Mouse (Mus musculus) liver, embryonic 11.5 days (tissue): ENCODE results near the gene Slfn8. TPM values are rescaled to one million over a fixed set of nuclear protein-coding genes. Genes with fewer than 3 reads are reported as not detected.
"Not testable (repeated sequence)": the region's sequence is repeated elsewhere in the genome, so short reads cannot be mapped to it uniquely, and the experiment has no call there.

Experiments used
- ATAC-seq: fragments of 200-750 bp; cut with Nextera tagmentation; replicated peaks from 2 replicates; pipeline ENCODE4 v1.8.0; 2017; ENCODE audit warnings: moderate number of reproducible peaks, mild to moderate bottlenecking, moderate TSS enrichment, moderate library complexity; ENCODE audit not compliant: low FRiP score
- DNase-seq: peaks from one replicate; pipeline ENCODE4 v3.0.0-alpha.2; 2017; ENCODE audit warnings: low spot score
- H3K27ac ChIP-seq: fragments of 300-500 bp; sonication (generic); 2 replicates; pipeline ENCODE4 v1.5.1; 2014; ENCODE audit warnings: mild to moderate bottlenecking, low read depth, low read length, control low read depth
- H3K27me3 ChIP-seq: fragments of 300-500 bp; sonication (generic); replicated peaks from 2 replicates; pipeline ENCODE4 v1.6.1; 2014; ENCODE audit warnings: low read length, mixed read lengths; ENCODE audit not compliant: control insufficient read depth, insufficient read depth
- H3K36me3 ChIP-seq: fragments of 300-500 bp; sonication (generic); 2 replicates; pipeline ENCODE4 v1.6.1; 2014; ENCODE audit warnings: mild to moderate bottlenecking, low read length, moderate library complexity, mixed read lengths; ENCODE audit not compliant: control insufficient read depth, insufficient read depth
- H3K4me1 ChIP-seq: fragments of 300-500 bp; sonication (generic); replicated peaks from 2 replicates; pipeline ENCODE4 v1.6.1; 2014; ENCODE audit warnings: low read length, mixed read lengths; ENCODE audit not compliant: control insufficient read depth, insufficient read depth
- H3K4me2 ChIP-seq: fragments of 300-500 bp; sonication (generic); 2 replicates; pipeline ENCODE4 v1.6.1; 2014; ENCODE audit warnings: mild to moderate bottlenecking, control low read depth, moderate library complexity
- H3K4me3 ChIP-seq: fragments of 300-500 bp; sonication (generic); 2 replicates; pipeline ENCODE4 v1.5.1; 2014; ENCODE audit warnings: low read depth, low read length, control low read depth
- H3K9ac ChIP-seq: fragments of 300-500 bp; sonication (generic); 2 replicates; pipeline ENCODE4 v1.6.1; 2014; ENCODE audit warnings: low read depth, low read length, control low read depth
- H3K9me3 ChIP-seq: fragments of 300-500 bp; sonication (generic); 2 replicates; pipeline ENCODE4 v1.6.1; 2016; ENCODE audit warnings: low read length, inconsistent platforms, mixed read lengths; ENCODE audit not compliant: control insufficient read depth
- WGBS: fragments of 180-500 bp; shearing (Covaris S2); extraction: QIAGEN DNeasy Blood & Tissue Kit; methylation state at CpG from one replicate; pipeline ENCODE4 v1.1.7; 2014; 5-methylcytosine and 5-hydroxymethylcytosine counted together
- polyA plus RNA-seq: library from polyadenylated mRNA; unstranded; fragments of >200 nt; fragmentation: Nextera tagmentation; extraction: Ambion mirVana; gene quantifications from 2 replicates; pipeline ENCODE4 v1.2.1, GENCODE M21; 2014

Slfn8 gene
- polyA plus RNA-seq, 1 experiment from 2014 or later: 0.18 TPM

- ATAC-seq: no peak
- Histone ChIP-seq H3K9ac (no peak overlapping the region), H3K4me1 (no peaks in the 10 kb centered on the region), H3K27me3 (no peaks in the 10 kb centered on the region), H3K36me3 (no peaks in the 10 kb centered on the region), H3K4me3 (no peak overlapping the region), H3K4me2 (no peak overlapping the region), H3K9me3 (no peaks in the 10 kb centered on the region), H3K27ac (no peak overlapping the region)
- WGBS: 70% methylated on average over 5 of the region's 5 CpGs
- no peak for DNase-seq
Measured at GRCm38 (mm10) chr11:83060412-83061020, 39.9 kb upstream of the Slfn8 start.

GRCm38 (mm10) chr11:83057863-83058262 is 37.3 kb upstream of the Slfn8 start:
- Histone ChIP-seq H3K4me2 (no peak overlapping the region), H3K9me3 (no peaks in the 10 kb centered on the region), H3K4me1 (no peaks in the 10 kb centered on the region), H3K4me3 (no peak overlapping the region), H3K36me3 (no peaks in the 10 kb centered on the region), H3K27me3 (no peaks in the 10 kb centered on the region), H3K9ac (no peak overlapping the region), H3K27ac (no peak overlapping the region)
- WGBS: 2% methylated on average over 5 of the region's 5 CpGs
- DNase-seq (no peak), ATAC-seq (no peak)

GRCm38 (mm10) chr11:83045642-83046041 is 25.0 kb upstream of the Slfn8 start:
- DNase-seq: no peak
- H3K9me3 ChIP-seq: no peaks in the 10 kb centered on the region
- no peaks in the 10 kb centered on the region for H3K36me3 ChIP-seq
- ATAC-seq: no peak
- no peak overlapping the region for H3K9ac ChIP-seq
- no peak overlapping the region for H3K4me2 ChIP-seq
- no peak overlapping the region for H3K4me3 ChIP-seq
- no peaks in the 10 kb centered on the region for H3K27me3 ChIP-seq
- WGBS: 71% methylated on average over 3 of the region's 3 CpGs
- no peak overlapping the region for H3K27ac ChIP-seq
- H3K4me1 ChIP-seq: no peaks in the 10 kb centered on the region

GRCm38 (mm10) chr11:83043891-83044290 is 23.3 kb upstream of the Slfn8 start:
- H3K36me3 ChIP-seq: no peaks in the 10 kb centered on the region
- H3K9ac ChIP-seq: no peak overlapping the region
- no peak overlapping the region for H3K4me2 ChIP-seq
- no peak for ATAC-seq
- WGBS: 69% methylated on average over 4 of the region's 4 CpGs
- H3K4me1 ChIP-seq: no peaks in the 10 kb centered on the region
- H3K27me3 ChIP-seq: no peaks in the 10 kb centered on the region
- DNase-seq: no peak
- H3K27ac ChIP-seq: no peak overlapping the region
- H3K9me3 ChIP-seq: no peaks in the 10 kb centered on the region
- H3K4me3 ChIP-seq: no peak overlapping the region

GRCm38 (mm10) chr11:83041000-83041399 is 20.4 kb upstream of the Slfn8 start:
- no peak for DNase-seq

GRCm38 (mm10) chr11:83040325-83040724 is 19.7 kb upstream of the Slfn8 start:
- no peak overlapping the region for H3K9ac ChIP-seq

More at GRCm38 (mm10) chr11:83041000-83041399, 20.4 kb upstream of the Slfn8 start:
- Histone ChIP-seq H3K4me3 (no peak overlapping the region), H3K9me3 (no peaks in the 10 kb centered on the region), H3K4me2 (no peak overlapping the region), H3K27me3 (no peaks in the 10 kb centered on the region), H3K9ac (no peak overlapping the region), H3K4me1 (no peaks in the 10 kb centered on the region), H3K27ac (no peak overlapping the region), H3K36me3 (no peaks in the 10 kb centered on the region)
- no peak for ATAC-seq

GRCm38 (mm10) chr11:83039796-83040195 is 19.2 kb upstream of the Slfn8 start:
- Histone ChIP-seq H3K27ac (no peak overlapping the region), H3K9ac (no peak overlapping the region)

More at GRCm38 (mm10) chr11:83040325-83040724, 19.7 kb upstream of the Slfn8 start:
- DNase-seq (no peak), ATAC-seq (no peak)
- Histone ChIP-seq H3K36me3 (no peaks in the 10 kb centered on the region), H3K4me1 (no peaks in the 10 kb centered on the region), H3K27ac (no peak overlapping the region), H3K4me3 (no peak overlapping the region; the same call in 1 of the 2 replicates), H3K9me3 (no peaks in the 10 kb centered on the region), H3K27me3 (no peaks in the 10 kb centered on the region), H3K4me2 (peak overlapping the region; percentile 43)
- 25% methylated on average over 1 of the region's 1 CpGs for WGBS

GRCm38 (mm10) chr11:83039156-83039555 is 18.5 kb upstream of the Slfn8 start:
- Histone ChIP-seq H3K4me1 (no peaks in the 10 kb centered on the region), H3K36me3 (no peaks in the 10 kb centered on the region), H3K9me3 (no peaks in the 10 kb centered on the region), H3K9ac (no peak overlapping the region), H3K27me3 (no peaks in the 10 kb centered on the region), H3K4me2 (no peak overlapping the region), H3K27ac (no peak overlapping the region), H3K4me3 (no peak overlapping the region)
- 38% methylated on average over 1 of the region's 1 CpGs for WGBS
- DNase-seq (no peak), ATAC-seq (no peak)

More at GRCm38 (mm10) chr11:83039796-83040195, 19.2 kb upstream of the Slfn8 start:
- no peak for ATAC-seq
- DNase-seq: no peak
- Histone ChIP-seq H3K36me3 (no peaks in the 10 kb centered on the region), H3K4me2 (peak overlapping the region; percentile 43), H3K27me3 (no peaks in the 10 kb centered on the region), H3K9me3 (no peaks in the 10 kb centered on the region), H3K4me3 (peak overlapping the region; percentile 11; the same call in 1 of the 2 replicates), H3K4me1 (no peaks in the 10 kb centered on the region)
- whole genome bisulfite sequencing: 15% methylated on average over 19 of the region's 19 CpGs

- not testable (repeated sequence) for H3K4me1 ChIP-seq, H3K4me3 ChIP-seq, DNase-seq, H3K27ac ChIP-seq, H3K4me2 ChIP-seq, H3K36me3 ChIP-seq, H3K27me3 ChIP-seq, H3K9ac ChIP-seq, ATAC-seq, H3K9me3 ChIP-seq
- 71% methylated on average over 3 of the region's 3 CpGs for WGBS
Measured at GRCm38 (mm10) chr11:83038686-83039085, 18.1 kb upstream of the Slfn8 start.
